Mouse (Mus musculus) hematopoietic stem cell, adult 5-6 weeks (primary cell): ENCODE results near the gene Pcnx3. TPM values are rescaled to one million over a fixed set of nuclear protein-coding genes. Genes with fewer than 3 reads are reported as not detected.

Source experiments
- ATAC-seq, 2 experiments: fragments of 125-278 bp in 1 of 2; replicated peaks in 1 of 2; 2 replicates each; pipeline ENCODE4 v1.8.0; 2016 to 2017; ENCODE audit warnings: inconsistent platforms in 2 of 2, mild to moderate bottlenecking in 2 of 2, moderate number of reproducible peaks in 2 of 2, low read depth in 1 of 2, moderate TSS enrichment in 1 of 2; ENCODE audit not compliant: low FRiP score in 2 of 2, poor library complexity in 2 of 2, severe bottlenecking in 2 of 2, insufficient read depth in 1 of 2, low TSS enrichment in 1 of 2
- total RNA-seq: library from RNA; stranded (forward); fragments of 172-1452, 232-1000 nt; gene quantifications from 2 replicates; pipeline ENCODE4 v1.2.3, GENCODE M21; 2017

The Pcnx3 gene
- total RNA-seq, 1 experiment from 2014 or later = 21.2 TPM

DNA sequence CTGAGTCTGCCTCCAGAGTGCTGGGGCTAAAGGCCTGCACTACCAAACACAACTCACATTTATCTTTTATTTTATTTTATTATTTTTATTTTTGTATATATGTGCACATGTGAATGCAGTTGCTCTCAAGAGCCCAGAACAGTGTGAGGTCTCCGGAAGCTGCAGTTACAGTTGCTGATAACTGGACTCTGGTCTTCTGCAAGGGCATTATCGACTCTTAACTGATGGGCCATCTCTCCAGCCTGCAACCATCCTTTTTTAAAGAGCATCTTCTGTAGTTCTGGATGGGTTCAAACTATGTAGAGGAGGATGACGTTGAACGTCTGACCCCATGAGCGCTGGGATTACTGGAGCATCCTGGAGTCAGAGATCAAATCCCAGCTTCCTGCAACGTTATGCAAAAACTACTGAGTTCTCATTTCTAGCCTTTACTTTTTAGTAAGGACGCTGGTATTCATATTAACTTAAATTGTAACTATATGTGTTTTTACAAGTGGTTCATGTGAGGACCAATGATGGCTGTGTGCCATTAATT is 52.6 kb downstream of the Pcnx3 start:
- ATAC-seq = no peak

DNA sequence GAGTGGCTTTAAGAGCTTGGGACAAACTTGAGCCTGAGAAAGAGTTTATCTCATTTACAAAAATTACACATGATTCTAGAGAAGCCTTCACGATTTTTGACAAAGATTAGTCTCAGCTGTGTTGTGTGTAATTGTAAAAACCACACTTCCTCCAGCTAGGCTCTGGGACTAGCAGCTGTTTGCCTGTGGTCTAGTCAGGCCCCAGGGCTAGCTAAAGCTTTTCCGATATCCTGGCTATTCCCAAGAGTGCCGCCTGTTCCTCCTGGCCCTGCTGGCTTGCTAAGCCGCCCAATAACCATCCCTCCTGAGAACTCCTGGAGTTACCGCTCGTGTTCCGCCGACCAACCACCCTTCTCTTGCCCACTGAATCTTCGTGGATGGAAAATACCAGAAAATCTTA is 56.6 kb downstream of the Pcnx3 start:
- ATAC-seq = no peak

GRCm38 (mm10) chr19:5629907-5630306 is 58.8 kb downstream of the Pcnx3 start:
- no peak for ATAC-seq

DNA sequence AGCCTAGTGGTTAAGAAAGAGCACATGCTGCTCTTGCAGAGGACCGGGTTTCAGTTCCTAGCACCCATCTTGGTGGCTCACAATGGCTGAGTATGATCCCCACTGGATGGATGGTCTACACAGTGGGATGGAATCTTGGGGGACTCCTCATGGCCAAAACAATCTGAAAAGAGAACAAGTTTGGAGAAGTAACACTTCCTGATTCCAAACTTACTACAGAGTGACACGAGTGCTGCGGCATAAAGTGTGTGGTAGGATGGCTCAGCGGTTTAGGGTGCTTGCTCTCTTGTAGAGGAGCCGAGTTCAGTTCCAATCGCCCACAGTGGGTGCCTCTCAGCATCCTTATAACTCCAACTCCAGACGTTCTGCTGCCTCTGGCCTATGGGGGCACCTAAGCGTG is 63.4 kb downstream of the Pcnx3 start:
- no peak for ATAC-seq

DNA sequence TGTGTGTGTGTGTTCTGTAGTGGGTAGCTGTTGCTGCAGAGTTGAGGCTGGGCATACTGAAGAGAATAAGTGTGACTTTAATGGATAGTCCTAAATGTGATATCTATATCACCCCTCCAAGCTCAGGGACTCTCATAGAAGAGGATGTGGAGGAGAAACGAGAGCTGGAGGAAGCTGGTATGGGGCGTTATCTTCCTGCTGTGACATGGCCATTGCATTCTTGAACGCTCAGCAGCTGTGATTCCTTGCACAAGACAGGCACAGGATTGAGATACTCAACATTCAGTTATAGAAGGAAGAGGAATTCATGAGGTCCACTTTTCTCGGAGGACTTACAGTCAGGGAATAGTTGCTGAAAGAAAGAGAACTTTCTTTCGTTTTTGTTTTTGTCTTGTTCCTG is 66.8 kb downstream of the Pcnx3 start:
- ATAC-seq = no peak

GRCm38 (mm10) chr19:5620007-5620406 is 68.7 kb downstream of the Pcnx3 start:
- no peak for ATAC-seq

DNA sequence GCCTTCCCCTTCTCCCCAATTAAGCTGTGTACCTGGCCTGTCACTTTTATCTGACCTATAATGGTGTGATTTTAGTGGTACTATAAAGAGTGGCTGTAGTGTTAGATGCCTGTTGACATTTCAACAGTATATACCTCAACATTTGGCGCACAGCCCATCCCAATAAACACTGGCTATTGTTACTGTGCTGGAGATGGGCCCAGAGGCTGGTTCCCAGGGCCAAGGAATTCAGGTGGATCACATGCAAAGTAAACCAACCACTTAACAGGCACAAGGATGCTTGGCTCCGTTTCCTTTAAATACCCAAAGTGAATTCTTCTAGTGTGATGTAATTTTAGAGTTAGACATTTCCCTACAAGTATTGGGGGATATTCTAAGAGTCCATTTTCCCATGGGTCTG is 73.8 kb downstream of the Pcnx3 start:
- ATAC-seq = no peak

Other genes with a start within 250 kb of the Pcnx3 start
- 1.3 and 4.2 TPM in 2 replicates for gene Fosl1, start 241.4 kb downstream of the Pcnx3 start, total RNA-seq
- gene Ccdc85b, start 231.0 kb downstream of the Pcnx3 start, total RNA-seq = 2.3 and 4.1 TPM in 2 replicates
- gene Fibp, start 228.3 kb downstream of the Pcnx3 start, total RNA-seq = 128 and 159 TPM in 2 replicates
- gene Ctsw, start 220.4 kb downstream of the Pcnx3 start, total RNA-seq = 8.1 and 20.7 TPM in 2 replicates
- 1.2 TPM in 1 of 2 replicates, not detected in the other for gene Efemp2, start 215.0 kb downstream of the Pcnx3 start, total RNA-seq
- 7.9 and 12.0 TPM in 2 replicates for gene Mus81, start 200.5 kb downstream of the Pcnx3 start, total RNA-seq
- gene Cfl1, start 198.5 kb downstream of the Pcnx3 start, total RNA-seq = 878 and 953 TPM in 2 replicates
- 0.69 and 2.8 TPM in 2 replicates for gene 1700020D05Rik, start 185.1 kb downstream of the Pcnx3 start, total RNA-seq
- 3.2 and 4.4 TPM in 2 replicates for gene Snx32, start 178.4 kb downstream of the Pcnx3 start, total RNA-seq
- gene Ovol1, start 128.3 kb downstream of the Pcnx3 start, total RNA-seq = not detected in 2 replicates
- gene Ap5b1, start 120.9 kb downstream of the Pcnx3 start, total RNA-seq = 6.5 and 6.8 TPM in 2 replicates
- 47.9 and 73.0 TPM in 2 replicates for gene Rnaseh2c, start 87.0 kb downstream of the Pcnx3 start, total RNA-seq
- 67.9 and 88.5 TPM in 2 replicates for gene Kat5, start 78.7 kb downstream of the Pcnx3 start, total RNA-seq
- gene Rela, start 51.4 kb downstream of the Pcnx3 start, total RNA-seq = 44.7 and 74.6 TPM in 2 replicates
- 33.0 and 33.8 TPM in 2 replicates for gene Sipa1, start 25.2 kb downstream of the Pcnx3 start, total RNA-seq
- 23.9 and 34.3 TPM in 2 replicates for gene Map3k11, start 166 bp downstream of the Pcnx3 start, total RNA-seq
- gene Kcnk7, start 15.5 kb upstream of the Pcnx3 start, total RNA-seq = 0.75 TPM in 1 of 2 replicates, not detected in the other
- gene Ehbp1l1, start 37.4 kb upstream of the Pcnx3 start, total RNA-seq = 29.5 and 51.2 TPM in 2 replicates
- gene Fam89b, start 40.7 kb upstream of the Pcnx3 start, total RNA-seq = 22.8 and 27.0 TPM in 2 replicates
- 23.5 and 46.0 TPM in 2 replicates for gene Ltbp3, start 52.0 kb upstream of the Pcnx3 start, total RNA-seq
- gene Scyl1, start 82.5 kb upstream of the Pcnx3 start, total RNA-seq = 22.5 and 30.9 TPM in 2 replicates
- gene Frmd8, start 186.4 kb upstream of the Pcnx3 start, total RNA-seq = 26.4 and 31.8 TPM in 2 replicates
- 48.1 and 60.3 TPM in 2 replicates for gene Slc25a45, start 188.9 kb upstream of the Pcnx3 start, total RNA-seq
- gene Tigd3, start 205.2 kb upstream of the Pcnx3 start, total RNA-seq = 2.4 and 2.6 TPM in 2 replicates
- gene Dpf2, start 224.1 kb upstream of the Pcnx3 start, total RNA-seq = 121 and 154 TPM in 2 replicates
- gene Cdc42ep2, start 235.9 kb upstream of the Pcnx3 start, total RNA-seq = 0.25 TPM in 1 of 2 replicates, not detected in the other